Mouse (Mus musculus) limb, embryonic 11.5 days (tissue): ENCODE data around the gene Iqub. TPM values are rescaled to one million over a fixed set of nuclear protein-coding genes. Genes with fewer than 3 reads are reported as not detected.

Experiments used
- ATAC-seq: fragments of 200-750 bp; cut with Nextera tagmentation; 2 replicates; pipeline ENCODE4 v1.8.0; 2017; ENCODE audit warnings: low read depth; ENCODE audit not compliant: insufficient number of reproducible peaks, low FRiP score, low TSS enrichment
- DNase-seq: peaks from one replicate; pipeline ENCODE4 v3.0.0-alpha.2; 2015; ENCODE audit warnings: low spot score
- H3K27ac ChIP-seq: fragments of 300-500 bp; sonication (generic); replicated peaks from 2 replicates; pipeline ENCODE4 v1.5.1; 2014; ENCODE audit warnings: low read depth, mild to moderate bottlenecking, low read length
- H3K27me3 ChIP-seq: fragments of 300-500 bp; sonication (generic); 2 replicates; pipeline ENCODE4 v1.6.1; 2014; ENCODE audit warnings: mild to moderate bottlenecking, low read length, mixed read lengths; ENCODE audit not compliant: control insufficient read depth, insufficient read depth
- H3K36me3 ChIP-seq: fragments of 300-500 bp; sonication (generic); 2 replicates; pipeline ENCODE4 v1.6.1; 2014; ENCODE audit warnings: mild to moderate bottlenecking, low read length, moderate library complexity, mixed read lengths; ENCODE audit not compliant: control insufficient read depth, insufficient read depth
- H3K4me1 ChIP-seq: fragments of 300-500 bp; sonication (generic); 2 replicates; pipeline ENCODE4 v1.6.1; 2014; ENCODE audit warnings: low read length, mixed read lengths; ENCODE audit not compliant: control insufficient read depth, insufficient read depth
- H3K4me2 ChIP-seq: fragments of 300-500 bp; sonication (generic); 2 replicates; pipeline ENCODE4 v1.6.1; 2014; ENCODE audit warnings: low read depth, mild to moderate bottlenecking, moderate library complexity; ENCODE audit not compliant: severe bottlenecking
- H3K4me3 ChIP-seq: fragments of 300-500 bp; sonication (generic); 2 replicates; pipeline ENCODE4 v1.5.1; 2014; ENCODE audit warnings: low read depth, low read length
- H3K9ac ChIP-seq: fragments of 300-500 bp; sonication (generic); 2 replicates; pipeline ENCODE4 v1.6.1; 2014; ENCODE audit warnings: mild to moderate bottlenecking, low read length
- H3K9me3 ChIP-seq: fragments of 300-500 bp; sonication (generic); 2 replicates; pipeline ENCODE4 v1.6.1; 2016; ENCODE audit warnings: low read length; ENCODE audit not compliant: control insufficient read depth
- WGBS: fragments of 180-500 bp; shearing (Covaris S2); extraction: QIAGEN DNeasy Blood & Tissue Kit; methylation state at CpG from one replicate; pipeline ENCODE4 v1.1.7; 2014; 5-methylcytosine and 5-hydroxymethylcytosine counted together
- polyA plus RNA-seq: library from polyadenylated mRNA; unstranded; fragments of >200 nt; fragmentation: Nextera tagmentation; extraction: Ambion mirVana; gene quantifications from 2 replicates; pipeline ENCODE4 v1.2.1, GENCODE M21; 2014

Iqub gene
- 0.04 TPM in 1 of 2 replicates, not detected in the other for polyA plus RNA-seq

GRCm38 (mm10) chr6:24514552-24515284 lies at the start of gene Iqub:
Iqub (minus strand) TSS chr6:24515067.
- H3K27ac ChIP-seq, result no peak within 1 kb of the TSS
- peaks cover 2% of the 10 kb centered on the region; the same call in 1 of the 2 replicates for H3K36me3 ChIP-seq
- H3K4me3 ChIP-seq, result no peak within 1 kb of the TSS
- H3K27me3 ChIP-seq, result no peaks in the 10 kb centered on the region
- peak; percentile 53 for DNase-seq
- H3K4me1 ChIP-seq, result no peaks in the 10 kb centered on the region
- no peaks in the 10 kb centered on the region for H3K9me3 ChIP-seq
- ATAC-seq, result 0 out of 2 replicates have a peak, but pooled peaks have one; percentile 39
- H3K4me2 ChIP-seq, result no peak within 1 kb of the TSS
- no peak within 1 kb of the TSS for H3K9ac ChIP-seq
- 29% methylated on average over 13 of the region's 13 CpGs for WGBS

- Histone ChIP-seq H3K4me2 (no peak overlapping the region), H3K9ac (no peak overlapping the region), H3K27ac (no peak overlapping the region), H3K9me3 (no peaks in the 10 kb centered on the region), H3K27me3 (no peaks in the 10 kb centered on the region), H3K4me3 (no peak overlapping the region), H3K36me3 (no peaks in the 10 kb centered on the region), H3K4me1 (no peaks in the 10 kb centered on the region)
- ATAC-seq (no peak), DNase-seq (no peak)
- WGBS, result 77% methylated on average over 9 of the region's 9 CpGs
These were observed 49.2 kb upstream of the Iqub start for GRCm38 (mm10) chr6:24564081-24564480.

DNA sequence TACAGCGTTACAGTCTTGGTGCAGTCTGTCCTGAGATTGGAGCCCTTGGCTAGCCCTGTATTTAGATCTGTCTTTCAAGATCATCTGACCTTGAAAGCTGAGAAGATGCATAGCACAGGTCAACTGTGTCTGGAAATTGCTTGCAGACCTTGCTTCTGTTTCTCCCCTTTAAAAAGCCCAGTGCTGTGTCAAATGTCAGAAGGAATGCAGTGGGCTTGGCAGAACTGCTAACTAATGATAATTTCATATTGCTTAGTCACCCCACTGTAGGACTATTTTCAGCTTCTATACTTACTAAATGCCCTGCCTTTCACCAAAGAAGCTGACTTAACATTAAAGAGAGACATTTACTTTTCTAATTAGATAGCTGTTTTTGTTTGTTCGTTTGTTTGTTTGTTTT lies 40.6 kb upstream of the Iqub start:
- no peaks in the 10 kb centered on the region for H3K36me3 ChIP-seq
- ATAC-seq (no peak), DNase-seq (no peak)
- no peaks in the 10 kb centered on the region for H3K4me1 ChIP-seq
- no peaks in the 10 kb centered on the region for H3K27me3 ChIP-seq
- no peaks in the 10 kb centered on the region for H3K9me3 ChIP-seq
- H3K9ac ChIP-seq, result no peak overlapping the region
- H3K4me3 ChIP-seq, result no peak overlapping the region
- no peak overlapping the region for H3K27ac ChIP-seq
- 78% methylated on average over 2 of the region's 2 CpGs for WGBS
- no peak overlapping the region for H3K4me2 ChIP-seq

GRCm38 (mm10) chr6:24554427-24555086 lies 39.7 kb upstream of the Iqub start:
- Histone ChIP-seq H3K9me3 (no peaks in the 10 kb centered on the region), H3K27ac (no peak overlapping the region), H3K4me3 (no peak overlapping the region), H3K36me3 (no peaks in the 10 kb centered on the region), H3K27me3 (no peaks in the 10 kb centered on the region), H3K9ac (no peak overlapping the region), H3K4me2 (no peak overlapping the region), H3K4me1 (no peaks in the 10 kb centered on the region)
- DNase-seq (no peak), ATAC-seq (no peak)
- WGBS, result 83% methylated on average over 11 of the region's 11 CpGs

DNA sequence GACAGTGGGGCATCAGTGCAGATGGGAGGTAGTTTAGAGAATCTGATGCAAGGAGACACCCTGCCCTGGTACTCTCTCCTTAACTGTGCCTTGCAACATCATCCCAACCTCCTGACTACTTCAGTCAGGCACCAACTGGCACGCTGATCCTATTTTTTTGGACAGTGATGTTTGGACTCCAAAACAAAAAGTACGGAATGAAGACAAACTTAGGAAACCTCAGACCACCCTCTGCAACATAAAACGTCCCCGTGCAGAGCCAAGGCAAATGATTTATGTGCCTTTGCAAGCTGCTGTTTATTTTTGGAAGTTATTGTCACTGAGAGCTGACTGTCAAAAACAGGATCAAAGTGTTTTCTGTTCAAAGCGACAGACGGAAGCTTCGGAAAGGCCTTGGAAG lies 37.2 kb upstream of the Iqub start:
- H3K4me3 ChIP-seq, result no peak overlapping the region
- 69% methylated on average over 7 of the region's 7 CpGs for whole genome bisulfite sequencing

DNA sequence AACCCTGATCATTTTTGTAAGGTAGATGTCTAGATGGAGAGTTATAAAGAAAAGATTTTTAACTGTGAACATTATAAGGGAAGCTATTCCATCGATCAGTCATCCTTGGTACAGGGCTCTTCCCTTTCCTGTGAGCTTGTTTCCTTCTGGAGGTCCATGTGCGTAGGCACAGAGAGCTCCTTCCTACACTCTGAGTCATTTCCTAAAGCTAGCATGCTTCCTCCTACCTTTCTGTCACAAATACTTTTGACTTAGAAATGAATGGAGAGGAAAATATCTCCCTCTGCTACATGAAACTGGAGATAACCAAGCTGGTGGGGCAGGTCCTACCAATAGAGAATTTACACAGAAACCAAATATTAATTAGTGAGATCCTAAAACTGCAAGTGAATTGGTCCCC lies 34.9 kb upstream of the Iqub start:
- H3K27me3 ChIP-seq, result no peaks in the 10 kb centered on the region
- H3K27ac ChIP-seq, result no peak overlapping the region
- DNase-seq (no peak), ATAC-seq (no peak)
- 83% methylated on average over 2 of the region's 2 CpGs for WGBS
- no peak overlapping the region for H3K9ac ChIP-seq
- H3K4me1 ChIP-seq, result no peaks in the 10 kb centered on the region
- H3K9me3 ChIP-seq, result no peaks in the 10 kb centered on the region
- H3K4me3 ChIP-seq, result no peak overlapping the region
- no peaks in the 10 kb centered on the region for H3K36me3 ChIP-seq
- H3K4me2 ChIP-seq, result no peak overlapping the region

More for the DNA sequence above, 37.2 kb upstream of the Iqub start:
- Histone ChIP-seq H3K4me1 (no peaks in the 10 kb centered on the region), H3K36me3 (no peaks in the 10 kb centered on the region), H3K27me3 (no peaks in the 10 kb centered on the region), H3K9ac (no peak overlapping the region), H3K27ac (no peak overlapping the region), H3K9me3 (no peaks in the 10 kb centered on the region), H3K4me2 (no peak overlapping the region)
- ATAC-seq (no peak), DNase-seq (no peak)

GRCm38 (mm10) chr6:24546716-24547420 lies 32.0 kb upstream of the Iqub start:
- Histone ChIP-seq H3K4me1 (no peaks in the 10 kb centered on the region), H3K9ac (no peak overlapping the region), H3K27ac (no peak overlapping the region), H3K27me3 (no peaks in the 10 kb centered on the region), H3K36me3 (no peaks in the 10 kb centered on the region), H3K4me3 (no peak overlapping the region), H3K4me2 (no peak overlapping the region), H3K9me3 (no peaks in the 10 kb centered on the region)
- DNase-seq, result no peak
- WGBS, result 76% methylated on average over 1 of the region's 1 CpGs
- ATAC-seq, result no peak

DNA sequence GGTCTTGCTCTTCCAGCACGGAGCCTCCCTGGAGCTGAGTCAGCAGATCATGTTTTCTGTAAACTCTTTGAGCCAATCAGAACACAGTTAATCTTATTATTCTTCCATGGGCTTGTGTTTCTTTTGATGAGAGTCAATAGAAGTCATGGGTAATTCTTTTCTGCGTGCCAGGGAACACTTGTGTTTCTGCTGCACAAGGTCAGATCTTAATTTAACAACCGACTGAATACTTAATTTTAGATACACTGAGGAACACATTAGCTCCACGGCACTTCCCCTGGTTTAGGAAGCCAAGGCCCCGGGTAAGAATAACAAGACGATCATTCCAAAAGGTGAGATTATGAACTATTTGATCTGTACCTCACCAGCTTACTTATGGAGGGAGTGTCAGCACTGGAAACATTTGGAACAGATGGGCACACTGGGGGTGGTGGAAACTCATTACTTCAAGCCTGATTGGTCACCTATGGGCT lies 28.3 kb upstream of the Iqub start:
- DNase-seq, result no peak
- H3K9me3 ChIP-seq, result no peaks in the 10 kb centered on the region
- H3K27ac ChIP-seq, result no peak overlapping the region
- no peaks in the 10 kb centered on the region for H3K4me1 ChIP-seq
- 70% methylated on average over 6 of the region's 6 CpGs for WGBS
- no peak overlapping the region for H3K9ac ChIP-seq
- no peak for ATAC-seq
- no peaks in the 10 kb centered on the region for H3K36me3 ChIP-seq
- no peak overlapping the region for H3K4me2 ChIP-seq
- no peak overlapping the region for H3K4me3 ChIP-seq
- no peaks in the 10 kb centered on the region for H3K27me3 ChIP-seq
